Mouse (Mus musculus): ENCODE data around the gene Rabepk.
"Not testable (repeated sequence)": the region's sequence is repeated elsewhere in the genome, so short reads cannot be mapped to it uniquely, and the experiment has no call there.

Gene Rabepk

GRCm38 (mm10) chr2:34762872-34763271 is 36.8 kb downstream of the Rabepk start:
- no peak for ATAC-seq (ENCODE audit: low TSS enrichment)

DNA sequence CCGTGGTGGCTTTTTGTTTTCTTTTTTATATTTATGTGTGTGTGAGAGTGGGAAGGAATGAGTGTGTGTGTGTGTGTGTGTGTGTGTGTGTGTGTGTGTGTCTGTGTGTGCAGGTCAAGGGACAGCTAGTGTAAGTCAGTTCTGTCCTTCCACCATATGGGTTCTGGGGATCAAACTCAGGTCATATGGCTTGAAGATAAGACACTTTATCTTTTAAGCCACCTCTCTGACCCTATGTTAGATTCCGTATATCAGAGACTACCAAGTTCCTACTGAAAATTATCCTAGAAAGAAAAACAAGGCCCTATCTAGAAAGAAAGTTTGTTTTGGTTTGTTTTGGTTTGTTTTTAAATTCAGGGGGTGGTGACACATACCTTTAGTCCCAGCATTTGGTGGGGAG is 37.5 kb downstream of the Rabepk start:
- no peak for ATAC-seq (ENCODE audit: low TSS enrichment)

- ATAC-seq (ENCODE audit: low TSS enrichment) = not testable (repeated sequence)
These were observed 38.4 kb downstream of the Rabepk start for GRCm38 (mm10) chr2:34761272-34761671.

- no peak for ATAC-seq (ENCODE audit: low TSS enrichment)
These were observed 42.4 kb downstream of the Rabepk start for GRCm38 (mm10) chr2:34757341-34757740.

DNA sequence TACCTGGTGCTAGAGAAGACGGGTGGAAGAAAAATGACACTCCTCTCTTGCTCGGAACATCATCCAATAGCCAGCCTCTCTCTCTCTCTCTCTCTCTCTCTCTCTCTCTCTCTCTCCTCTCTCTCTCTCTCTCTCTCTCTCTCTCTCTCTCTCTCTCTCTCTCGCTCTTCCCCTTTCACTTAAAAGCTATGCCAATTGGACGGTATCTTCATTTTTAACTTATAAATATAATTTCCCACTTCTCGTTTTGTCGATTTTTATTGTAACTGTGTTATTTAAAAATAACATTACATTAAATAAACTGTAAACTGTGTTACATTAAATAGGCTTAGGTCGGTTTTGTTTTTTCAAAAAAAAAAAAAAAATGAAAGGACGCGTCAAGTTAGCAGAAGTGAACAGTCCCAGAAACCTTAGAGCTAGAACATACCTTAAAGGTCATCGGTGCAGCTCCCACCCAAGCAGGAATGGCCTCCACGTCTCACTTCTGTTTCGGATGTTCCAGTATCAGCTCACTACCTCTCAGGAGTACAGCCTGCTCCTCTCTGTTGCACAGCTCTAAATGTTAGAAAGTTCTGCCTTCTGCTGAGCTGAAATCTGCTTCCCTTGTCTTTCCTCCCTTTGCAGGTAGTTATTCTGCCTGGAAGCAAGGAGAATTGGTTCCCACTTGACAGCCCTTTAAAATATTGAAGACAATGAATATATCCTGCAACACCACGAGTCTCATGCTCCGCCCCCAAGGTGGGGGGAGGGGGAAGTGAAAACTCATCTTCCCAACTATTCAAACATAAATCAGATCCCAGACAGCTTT is 45.0 kb downstream of the Rabepk start, which contains the start of gene Gapvd1:
Gapvd1 (minus strand) TSS at position 682 of the 808 bp plus-strand sequence.
- ATAC-seq (ENCODE audit: low TSS enrichment) = no peak

DNA sequence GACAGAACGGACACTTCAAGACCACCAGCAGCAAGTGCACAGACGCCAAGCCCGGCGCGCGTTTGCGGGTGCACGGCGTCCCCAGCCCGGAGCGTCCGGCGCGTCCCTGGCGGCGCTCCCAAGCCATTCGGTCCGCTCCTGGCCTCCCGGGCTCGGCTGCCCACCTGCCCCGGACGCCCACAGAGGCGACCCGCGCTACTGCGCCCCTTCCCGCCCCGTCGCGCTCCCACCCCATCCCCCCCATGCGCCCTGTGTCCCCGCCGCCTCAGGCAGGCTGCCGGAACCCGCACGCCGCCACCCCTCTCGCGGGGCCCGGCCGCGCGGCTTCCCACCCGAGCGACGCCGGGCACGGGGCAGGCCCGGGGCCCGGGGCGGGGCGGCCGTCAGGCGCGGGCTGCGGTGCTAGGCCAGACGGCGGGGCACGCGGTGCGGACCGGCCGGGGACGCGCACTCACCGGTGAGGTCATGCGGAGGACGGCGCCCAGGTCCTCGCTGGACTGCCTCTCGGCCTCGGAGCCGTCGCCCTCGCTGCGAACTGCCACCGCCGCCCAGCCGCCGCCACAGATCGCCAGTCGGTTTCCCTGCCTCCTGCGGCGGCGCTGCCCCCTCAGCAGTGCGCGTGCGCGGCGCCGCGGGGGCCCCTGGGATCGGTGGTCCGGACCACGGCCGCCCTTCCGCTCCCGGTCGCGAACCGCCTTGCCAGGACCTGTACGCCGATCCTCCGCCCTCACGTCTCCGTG is 45.7 kb downstream of the Rabepk start:
- peak; percentile 93 for ATAC-seq (ENCODE audit: low TSS enrichment)

GRCm38 (mm10) chr2:34750245-34750644 is 49.5 kb downstream of the Rabepk start:
- no peak for ATAC-seq (ENCODE audit: low TSS enrichment)

GRCm38 (mm10) chr2:34748479-34748878 is 51.2 kb downstream of the Rabepk start:
- no peak for ATAC-seq (ENCODE audit: low TSS enrichment)

- no peak for ATAC-seq (ENCODE audit: low TSS enrichment)
These were observed 54.0 kb downstream of the Rabepk start for GRCm38 (mm10) chr2:34745673-34746072.

- ATAC-seq (ENCODE audit: low TSS enrichment) = no peak
These were observed 55.2 kb downstream of the Rabepk start for GRCm38 (mm10) chr2:34744476-34744875.

- no peak for ATAC-seq (ENCODE audit: low TSS enrichment)
These were observed 57.0 kb downstream of the Rabepk start for GRCm38 (mm10) chr2:34742675-34743074.

DNA sequence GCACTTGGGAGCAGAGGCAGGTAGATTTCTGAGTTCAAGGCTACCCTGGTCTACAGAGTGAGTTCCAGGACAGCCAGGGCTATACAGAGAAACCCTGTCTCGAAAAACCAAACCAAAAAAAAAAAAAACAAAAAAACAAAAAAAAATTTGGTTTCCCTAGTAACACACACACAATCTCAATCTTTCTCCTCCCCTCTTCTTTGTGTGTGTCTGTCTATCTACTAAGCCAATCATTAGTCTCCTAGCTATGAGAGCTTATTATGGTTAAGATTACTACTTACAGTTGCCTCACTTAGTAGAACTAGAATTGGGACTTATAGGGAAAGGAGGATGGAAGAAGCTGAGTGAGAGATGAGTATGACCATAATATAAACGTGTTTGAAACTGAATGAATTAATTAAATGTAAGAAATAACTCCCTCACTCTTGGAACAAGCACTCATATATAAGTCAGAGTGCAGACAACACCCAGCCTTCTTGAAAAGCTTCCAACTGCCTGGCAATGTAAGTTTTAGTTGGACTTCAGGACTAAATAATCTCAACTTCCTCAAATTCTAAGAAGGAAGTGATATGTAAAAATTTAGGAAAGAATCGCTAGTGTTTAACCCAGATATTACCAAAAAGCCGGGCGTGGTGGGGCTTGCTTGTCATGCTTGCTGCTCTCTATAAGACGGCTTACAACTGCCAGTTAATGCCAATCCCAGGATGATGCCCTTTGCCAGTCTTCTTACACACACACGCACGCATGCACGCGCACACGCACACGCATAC is 58.1 kb downstream of the Rabepk start:
- ATAC-seq (ENCODE audit: low TSS enrichment) = no peak

- ATAC-seq (ENCODE audit: low TSS enrichment) = no peak
These were observed 59.9 kb downstream of the Rabepk start for GRCm38 (mm10) chr2:34739684-34740391.

- no peak for ATAC-seq (ENCODE audit: low TSS enrichment)
These were observed 61.8 kb downstream of the Rabepk start for GRCm38 (mm10) chr2:34737911-34738310.

GRCm38 (mm10) chr2:34736626-34737025 is 63.1 kb downstream of the Rabepk start:
- no peak for ATAC-seq (ENCODE audit: low TSS enrichment)
